Mouse (Mus musculus): Measurements from ENCODE around the gene Negr1. TPM values are rescaled to one million over a fixed set of nuclear protein-coding genes. Genes with fewer than 3 reads are reported as not detected.

Gene Negr1
- total RNA-seq, 4 experiments from 2014 or later, result 0.41 to 0.94 (median 0.84) TPM

- DNase-seq (ENCODE audit: low spot score), result peak; percentile 24
Measured at GRCm38 (mm10) chr3:157105580-157106264, 544.1 kb downstream of the Negr1 start.

- no peak for DNase-seq (ENCODE audit: low spot score)
Measured at GRCm38 (mm10) chr3:157108156-157108555, 546.6 kb downstream of the Negr1 start.

- DNase-seq (ENCODE audit: low spot score), result peak; percentile 3
Measured at GRCm38 (mm10) chr3:157109308-157109707, 547.7 kb downstream of the Negr1 start.

GRCm38 (mm10) chr3:157115105-157115760 lies 553.6 kb downstream of the Negr1 start:
- no peak for DNase-seq (ENCODE audit: low spot score)

GRCm38 (mm10) chr3:157116024-157116423 lies 554.4 kb downstream of the Negr1 start:
- DNase-seq (ENCODE audit: low spot score), result no peak

GRCm38 (mm10) chr3:157119916-157120315 lies 558.3 kb downstream of the Negr1 start:
- no peak for DNase-seq (ENCODE audit: low spot score)

GRCm38 (mm10) chr3:157146124-157146855 lies 584.7 kb downstream of the Negr1 start:
- DNase-seq (ENCODE audit: low spot score), result no peak

GRCm38 (mm10) chr3:157154902-157155301 lies 593.3 kb downstream of the Negr1 start:
- DNase-seq (ENCODE audit: low spot score), result no peak

- DNase-seq (ENCODE audit: low spot score), result no peak
Measured at GRCm38 (mm10) chr3:157155513-157155912, 593.9 kb downstream of the Negr1 start.

- DNase-seq (ENCODE audit: low spot score), result peak; percentile 0
Measured at GRCm38 (mm10) chr3:157164840-157165595, 603.4 kb downstream of the Negr1 start.

GRCm38 (mm10) chr3:157181975-157182374 lies 620.4 kb downstream of the Negr1 start:
- no peak for DNase-seq (ENCODE audit: low spot score)

GRCm38 (mm10) chr3:157188939-157189725 lies 627.5 kb downstream of the Negr1 start:
- DNase-seq (ENCODE audit: low spot score), result no peak

- no peak for DNase-seq (ENCODE audit: low spot score)
Measured at GRCm38 (mm10) chr3:157189834-157190233, 628.2 kb downstream of the Negr1 start.

GRCm38 (mm10) chr3:157190551-157190950 lies 629.0 kb downstream of the Negr1 start:
- no peak for DNase-seq (ENCODE audit: low spot score)

- DNase-seq (ENCODE audit: low spot score), result no peak
Measured at GRCm38 (mm10) chr3:157192021-157192420, 630.4 kb downstream of the Negr1 start.

- no peak for DNase-seq (ENCODE audit: low spot score)
Measured at GRCm38 (mm10) chr3:157193141-157193540, 631.5 kb downstream of the Negr1 start.

- DNase-seq (ENCODE audit: low spot score), result no peak
Measured at GRCm38 (mm10) chr3:157198659-157199058, 637.1 kb downstream of the Negr1 start.

- no peak for DNase-seq (ENCODE audit: low spot score)
Measured at GRCm38 (mm10) chr3:157201726-157202125, 640.1 kb downstream of the Negr1 start.

- DNase-seq (ENCODE audit: low spot score), result no peak
Measured at GRCm38 (mm10) chr3:157203573-157203972, 642.0 kb downstream of the Negr1 start.

- no peak for DNase-seq (ENCODE audit: low spot score)
Measured at GRCm38 (mm10) chr3:157206752-157207151, 645.2 kb downstream of the Negr1 start.

- peak; percentile 16 for DNase-seq (ENCODE audit: low spot score)
Measured at GRCm38 (mm10) chr3:157208966-157209365, 647.4 kb downstream of the Negr1 start.
